Mouse (Mus musculus) C2C12 (cell line): ENCODE data around the gene Tssk1.

ENCODE experiments used
- CEBPB ChIP-seq: IDR thresholded peaks from one replicate; pipeline ENCODE4 v1.6.1; 2011; ENCODE audit warnings: low read depth, mild to moderate bottlenecking, control low read depth, moderate library complexity
- CTCF ChIP-seq: IDR thresholded peaks from one replicate; pipeline ENCODE4 v1.5.1; 2011; ENCODE audit not compliant: control insufficient read depth, insufficient read depth, insufficient read length
- MAX ChIP-seq: IDR thresholded peaks from one replicate; pipeline ENCODE4 v1.6.1; 2011; ENCODE audit warnings: mild to moderate bottlenecking, control low read depth
- MYOD1 ChIP-seq: IDR thresholded peaks from one replicate; pipeline ENCODE4 v1.6.1; 2011; ENCODE audit warnings: low read depth; ENCODE audit not compliant: control insufficient read depth, insufficient read length
- MYOG ChIP-seq: IDR thresholded peaks from one replicate; pipeline ENCODE4 v1.6.1; 2011; ENCODE audit not compliant: control insufficient read depth, insufficient read length; ENCODE audit errors: extremely low read depth
- USF1 ChIP-seq: IDR thresholded peaks from one replicate; pipeline ENCODE4 v1.6.1; 2011; ENCODE audit warnings: low read depth, mild to moderate bottlenecking, control low read depth, moderate library complexity

DNA sequence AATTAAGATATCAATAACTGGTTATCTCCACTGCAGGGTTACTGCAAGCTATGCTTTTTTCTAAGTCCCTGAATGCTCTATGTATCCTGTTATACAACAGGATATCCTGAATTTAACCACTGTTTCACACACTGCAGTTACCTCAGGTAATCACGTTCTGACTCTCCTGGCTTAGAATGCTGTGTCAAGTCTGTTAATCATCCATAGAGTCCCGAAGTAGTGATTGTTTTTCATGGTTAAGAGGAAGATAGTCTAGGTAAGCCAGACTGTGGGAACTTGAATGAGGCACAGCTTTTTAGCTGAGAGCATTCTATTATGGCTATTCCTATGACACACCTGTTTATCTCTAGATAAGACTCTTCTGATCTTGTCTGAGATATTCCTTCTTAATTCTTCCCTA is 28.7 kb upstream of the Tssk1 start:
- TF ChIP-seq CEBPB (no peak), CTCF (no peak), MYOD1 (no peak), USF1 (no peak), MAX (no peak), MYOG (no peak)
